Comparison of ENCODE assay signal across 23 mouse cellular contexts in genomic region chr2:92581302-92581701, GRCm38 (mm10).
"Had no signal": no experiment of that assay in that cellular context is flagged by ENCODE, and none has a peak within 500 bp of the region (broad histone marks: within the 10 kb centered on the region; RNA-seq: fewer than 3 reads in every experiment).

No protein-coding gene starts in this region.

- H3K4me2 ChIP-seq: heart, embryonic 11.5 days; heart, embryonic 13.5 days; heart, embryonic 15.5 days; hindbrain, embryonic 13.5 days; hindbrain, embryonic 15.5 days; limb, embryonic 12.5 days; liver, embryonic 11.5 days had no signal

- H3K9me3 ChIP-seq: heart, embryonic 13.5 days; heart, embryonic 15.5 days; hindbrain, embryonic 13.5 days; hindbrain, embryonic 15.5 days; limb, embryonic 12.5 days had no signal

- H3K36me3 ChIP-seq: heart, embryonic 13.5 days; heart, embryonic 15.5 days; hindbrain, embryonic 13.5 days; hindbrain, embryonic 15.5 days; limb, embryonic 12.5 days had no signal

- H3K4me3 ChIP-seq: heart, adult 2 months; heart, embryonic 13.5 days; heart, embryonic 15.5 days; hindbrain, embryonic 13.5 days; hindbrain, embryonic 15.5 days; layer of hippocampus, adult 2 months; limb, embryonic 12.5 days had no signal

- H3K27ac ChIP-seq: heart, adult 2 months; heart, embryonic 13.5 days; heart, embryonic 15.5 days; hindbrain, embryonic 13.5 days; hindbrain, embryonic 15.5 days; hindbrain, postnatal 0 days; layer of hippocampus, adult 2 months; limb, embryonic 12.5 days had no signal

- H3K9ac ChIP-seq: forebrain, postnatal 0 days; heart, embryonic 13.5 days; heart, embryonic 15.5 days; hindbrain, embryonic 13.5 days; hindbrain, embryonic 15.5 days; limb, embryonic 12.5 days had no signal

- H3K4me1 ChIP-seq: heart, embryonic 13.5 days; heart, embryonic 15.5 days; hindbrain, embryonic 13.5 days; hindbrain, embryonic 15.5 days had no signal

- H3K27me3 ChIP-seq: heart, embryonic 13.5 days; heart, embryonic 15.5 days; hindbrain, embryonic 13.5 days; hindbrain, embryonic 15.5 days; limb, embryonic 12.5 days had no signal

- ATAC-seq: forebrain, postnatal 0 days; hindbrain, postnatal 0 days had no signal

- DNase-seq: forebrain, postnatal 0 days; gastrocnemius, postnatal 14 days; gastrocnemius, postnatal 36 days; heart, adult 11 months; heart, adult 2 months; heart, postnatal 14 days; heart, postnatal 36 days; kidney, adult 18-20 months; kidney, adult 8-10 months; kidney, postnatal 10 days; kidney, postnatal 25 days; kidney, postnatal 4 days; left cerebral cortex, postnatal 4 days; liver had no signal
